Mouse (Mus musculus): ENCODE measurements at regions not wholly inside any gene's neighbourhood (a gene's known extent, or its start where the extent isn't known, plus 50 kb on each side); places are given as distances from the start of the nearest gene placed in this dataset.
A peak's percentile ranks its signal among the peaks of the same experiment; 100 is the strongest.

DNA sequence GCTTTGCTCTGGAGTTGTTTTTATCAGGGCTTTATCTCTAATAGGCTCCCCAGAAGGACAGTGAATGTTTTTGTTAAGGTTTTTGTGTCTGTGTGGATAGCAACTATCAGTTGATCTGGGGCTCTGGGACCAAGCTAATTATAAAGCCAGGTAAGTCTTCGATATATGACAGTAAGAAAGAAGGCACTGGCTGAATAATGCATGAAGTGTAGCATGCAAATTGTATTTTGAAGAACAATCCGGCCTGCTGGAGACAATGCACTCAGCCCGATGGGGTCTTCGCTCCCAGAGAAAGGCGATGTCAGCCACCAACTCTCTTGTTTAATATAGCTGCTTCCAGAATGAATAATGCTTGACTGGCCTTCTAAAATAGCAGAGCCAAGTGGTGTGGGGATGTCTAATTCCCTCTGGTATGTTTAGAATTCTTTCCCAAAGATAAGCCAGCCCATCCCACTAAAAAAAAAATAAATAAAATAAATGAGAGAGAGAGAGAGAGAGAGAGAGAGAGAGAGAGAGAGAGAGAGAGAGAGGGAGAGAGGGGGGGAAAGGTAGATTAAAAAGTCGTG is 68.6 kb downstream of the Dad1 start:
- DNase-seq (ENCODE audit: low read depth): no peak

DNA sequence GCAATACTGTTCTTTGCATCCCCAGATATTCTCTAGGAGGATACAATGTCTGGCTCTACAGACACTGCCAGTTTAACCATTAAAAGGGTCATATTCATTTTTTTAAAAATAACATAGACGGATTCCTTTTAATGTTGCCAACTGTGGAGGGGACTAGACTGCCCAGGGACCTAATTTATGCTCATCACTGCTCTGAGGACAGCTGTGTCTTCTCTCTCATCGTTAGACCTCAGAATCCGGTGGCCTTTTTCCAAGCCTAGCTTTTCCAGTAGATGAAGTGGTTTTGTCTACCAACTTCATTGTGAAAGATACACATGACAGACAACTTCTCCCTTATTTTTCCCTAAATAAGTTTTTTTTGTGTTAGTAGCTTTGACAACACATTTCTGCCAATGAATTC is 70.0 kb downstream of the Dad1 start:
- no peak for DNase-seq (ENCODE audit: low read depth)

DNA sequence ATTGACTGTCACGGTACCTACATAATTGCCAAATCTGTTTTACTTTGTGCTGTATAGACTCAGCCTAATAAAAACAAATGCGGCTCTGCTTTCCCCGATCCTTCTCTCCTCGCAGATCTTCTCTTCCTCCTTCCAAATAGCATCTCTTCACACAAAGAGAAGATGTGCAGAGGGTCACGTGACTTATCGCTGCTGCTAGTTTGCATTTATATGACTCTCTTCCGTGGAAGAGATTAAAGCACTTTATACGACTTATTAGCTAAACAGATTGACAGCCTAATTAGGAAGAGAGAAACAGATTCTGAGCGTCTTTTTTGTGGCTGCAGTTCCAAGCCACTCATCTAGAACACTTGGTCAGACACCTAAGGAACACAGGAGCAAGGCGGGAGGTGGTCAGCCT is 71.1 kb downstream of the Dad1 start:
- DNase-seq (ENCODE audit: low read depth): peak; percentile 57

DNA sequence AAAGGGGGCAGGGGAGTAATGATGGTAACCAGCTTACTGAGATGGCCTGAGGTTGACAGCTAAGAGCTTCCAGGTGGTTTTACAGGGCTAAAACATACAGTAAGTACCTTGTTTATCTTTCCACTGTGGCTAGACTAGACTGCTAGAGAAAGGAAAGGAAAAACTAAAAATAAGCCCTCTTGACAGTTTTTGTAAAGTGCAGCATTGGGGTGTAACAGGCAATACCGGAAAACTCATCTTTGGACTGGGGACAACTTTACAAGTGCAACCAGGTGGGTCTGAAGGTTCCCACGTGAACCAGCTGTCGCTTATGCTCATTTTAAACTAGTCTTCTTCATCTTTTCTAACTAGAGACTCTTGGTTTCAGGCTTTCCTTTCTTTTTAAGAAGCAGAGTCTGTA is 72.6 kb downstream of the Dad1 start:
- peak; percentile 63 for DNase-seq (ENCODE audit: low read depth)

DNA sequence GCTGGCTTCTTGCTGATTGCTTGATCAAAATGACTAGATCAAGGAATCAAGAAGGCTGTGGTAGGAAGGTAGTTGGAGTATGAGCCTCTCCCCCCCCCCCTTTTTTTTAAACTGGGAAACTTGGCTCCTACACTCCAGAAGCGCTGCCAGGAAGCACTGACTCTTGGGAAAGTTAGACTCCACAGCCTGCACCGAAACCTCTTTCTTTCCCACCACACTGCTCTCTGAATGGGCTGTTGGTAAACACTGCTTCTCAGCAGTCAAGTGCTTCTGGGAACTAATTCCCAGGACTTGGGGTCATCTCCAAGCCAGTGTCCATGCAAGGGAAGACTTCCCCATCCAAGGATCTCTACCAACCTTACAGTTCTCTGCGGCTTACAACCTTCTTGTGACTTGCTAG is 73.2 kb downstream of the Dad1 start:
- DNase-seq (ENCODE audit: low read depth): no peak

DNA sequence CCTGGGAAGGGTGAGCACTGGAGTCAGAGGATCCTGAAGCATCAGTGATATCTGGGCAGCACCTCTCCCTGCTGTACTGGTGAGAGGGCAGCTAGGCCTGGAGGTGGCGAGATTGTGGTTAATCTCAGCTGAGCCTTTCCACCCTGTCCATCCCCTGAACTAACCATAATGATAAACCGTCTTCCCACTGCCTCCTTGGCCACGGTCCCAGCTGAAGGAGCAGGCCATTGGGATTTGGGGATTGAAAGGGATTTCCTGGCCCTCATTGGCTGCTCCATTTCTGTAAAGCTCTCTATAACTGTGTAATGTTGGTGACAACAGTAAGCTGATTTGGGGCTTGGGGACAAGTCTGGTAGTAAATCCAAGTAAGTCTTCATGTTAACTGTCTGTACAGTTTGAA is 73.6 kb downstream of the Dad1 start:
- DNase-seq (ENCODE audit: low read depth): no peak

DNA sequence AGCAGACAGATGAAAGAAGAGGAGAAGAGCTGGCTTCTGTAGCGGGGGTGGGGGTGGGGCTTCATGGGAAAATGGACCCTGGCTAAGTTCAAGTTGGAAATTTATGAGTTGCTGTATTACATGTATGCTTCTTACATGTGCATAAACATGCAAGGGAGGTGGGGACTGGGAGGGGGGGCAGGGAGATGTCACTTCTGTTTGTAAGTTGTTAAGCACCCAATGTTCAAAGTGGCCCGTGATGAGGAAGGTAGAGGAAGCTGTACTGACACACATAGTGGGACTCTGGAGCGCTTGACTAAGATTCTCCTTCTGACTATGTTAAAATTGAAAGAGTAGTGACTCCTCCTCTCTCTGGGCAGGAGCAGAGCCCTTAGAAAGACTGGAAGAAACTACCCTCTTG is 75.0 kb downstream of the Dad1 start:
- DNase-seq (ENCODE audit: low read depth): peak; percentile 65

DNA sequence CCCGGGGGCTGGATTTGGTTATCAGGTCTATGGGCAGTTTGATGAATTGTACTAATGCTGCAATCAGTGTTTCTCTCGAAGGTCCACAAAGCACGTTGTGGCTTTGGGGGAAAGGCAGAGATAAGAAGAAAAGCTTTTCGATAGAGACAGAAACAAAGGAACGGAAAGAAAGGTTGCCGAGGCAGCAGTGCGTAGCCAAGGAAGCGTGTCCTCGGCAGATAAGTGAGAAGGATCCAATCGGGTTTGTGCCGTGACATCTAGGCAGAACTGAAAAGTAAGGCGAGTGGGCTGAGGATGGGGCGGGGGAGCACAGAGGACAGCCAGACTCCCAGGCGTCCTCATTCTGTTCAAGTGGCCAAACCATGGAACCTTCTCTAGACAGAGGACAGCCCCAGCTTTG is 77.4 kb downstream of the Dad1 start:
- peak; percentile 59 for DNase-seq (ENCODE audit: low read depth)

DNA sequence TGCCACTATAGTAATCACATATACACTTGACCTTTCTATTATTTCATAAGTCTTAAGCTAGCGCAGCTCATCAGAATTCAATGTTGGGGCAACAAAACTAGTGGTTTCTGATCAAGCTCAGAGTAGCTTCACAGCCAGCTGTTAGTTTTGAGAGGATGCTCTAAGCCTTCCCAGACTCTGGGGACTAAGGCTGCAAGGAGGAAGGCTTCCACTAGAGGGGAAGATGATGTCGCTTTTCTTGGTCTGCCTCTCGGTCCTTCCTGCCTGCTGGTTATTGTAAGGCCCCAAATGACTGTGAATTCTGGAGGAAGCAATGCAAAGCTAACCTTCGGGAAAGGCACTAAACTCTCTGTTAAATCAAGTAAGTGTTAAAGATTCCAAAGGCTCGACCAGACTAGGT is 78.4 kb downstream of the Dad1 start:
- peak; percentile 60 for DNase-seq (ENCODE audit: low read depth)

DNA sequence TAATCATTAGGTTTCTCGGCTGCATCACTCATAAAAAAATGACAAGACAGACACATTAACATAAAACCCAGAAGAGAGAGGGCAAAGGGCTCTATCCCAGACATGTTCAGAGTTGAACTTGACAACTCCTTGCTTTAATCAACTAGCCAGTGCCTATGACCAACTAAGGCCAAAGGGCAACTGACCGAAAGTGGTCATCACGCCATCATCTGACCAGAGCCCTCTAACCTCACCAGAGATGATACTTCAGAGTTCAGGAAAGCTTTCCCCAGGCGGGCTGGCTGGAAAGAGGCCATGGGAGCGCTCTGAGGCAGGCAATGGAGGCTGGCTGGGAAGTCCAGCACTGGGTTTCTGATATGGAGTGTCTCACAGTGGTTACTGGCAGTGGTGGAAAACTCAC is 80.6 kb downstream of the Dad1 start:
- peak; percentile 30 for DNase-seq (ENCODE audit: low read depth)

DNA sequence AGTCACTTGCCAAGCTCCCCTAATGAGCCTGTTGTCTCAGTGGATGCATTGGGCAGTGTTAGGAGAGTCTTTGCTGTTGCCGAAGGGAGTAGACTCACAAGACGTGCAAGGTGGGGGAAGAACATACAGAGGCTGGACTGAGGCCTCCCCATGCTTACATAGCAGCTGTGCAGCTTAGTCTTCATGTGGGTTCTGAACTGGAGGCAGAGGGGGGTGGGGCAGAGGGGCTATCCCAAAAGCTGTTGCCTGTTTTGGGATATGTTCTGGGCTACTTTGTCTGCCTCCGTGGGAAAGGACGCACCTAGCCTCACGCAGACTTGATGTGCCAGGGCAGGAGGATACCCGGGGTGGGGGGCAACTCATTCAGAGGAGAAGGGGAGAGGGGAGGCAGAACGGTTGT is 84.7 kb downstream of the Dad1 start:
- peak; percentile 32 for DNase-seq (ENCODE audit: low read depth)

DNA sequence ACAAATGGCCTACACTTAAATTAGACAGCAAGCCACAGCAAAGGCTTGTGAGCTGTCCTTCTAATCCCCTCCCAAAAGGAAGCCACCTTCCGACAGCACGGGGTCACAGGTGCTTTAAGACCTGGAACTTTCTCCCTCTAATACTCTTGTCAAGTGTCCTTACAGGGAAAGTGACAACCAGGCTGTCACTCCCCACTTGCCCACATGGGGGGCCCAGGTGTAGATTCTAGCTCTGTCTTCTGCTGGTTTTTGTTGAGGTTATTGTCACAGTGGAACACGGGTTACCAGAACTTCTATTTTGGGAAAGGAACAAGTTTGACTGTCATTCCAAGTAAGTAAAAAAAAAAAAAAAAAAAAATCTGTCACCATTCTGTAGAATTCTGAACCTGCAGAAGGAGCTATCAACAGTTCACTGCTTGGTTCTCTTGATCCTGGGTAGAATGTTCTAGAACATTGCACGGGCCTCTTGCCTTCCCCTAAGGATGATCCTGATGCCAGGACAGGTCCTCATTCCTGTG is 85.4 kb downstream of the Dad1 start:
- DNase-seq (ENCODE audit: low read depth): peak; percentile 43

DNA sequence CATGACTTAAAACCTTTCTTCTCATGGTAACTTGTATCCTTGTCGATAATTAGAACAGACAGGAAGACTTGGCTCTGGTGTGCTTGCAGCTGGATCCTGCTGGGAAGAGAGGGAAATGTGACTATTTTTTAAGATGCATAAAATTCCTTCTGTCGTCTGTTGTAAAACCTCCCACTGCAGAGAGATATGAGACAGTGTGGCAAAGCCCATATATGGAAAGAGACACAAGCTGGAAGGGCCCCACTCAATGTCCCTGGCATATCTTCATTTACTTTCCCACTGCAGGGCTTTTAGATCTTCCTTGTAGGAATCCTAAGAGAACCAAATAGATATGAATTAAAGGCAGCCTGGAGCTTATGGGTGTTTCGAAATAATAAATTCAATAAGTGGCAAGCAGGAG is 87.8 kb downstream of the Dad1 start:
- peak; percentile 10 for DNase-seq (ENCODE audit: low read depth)

DNA sequence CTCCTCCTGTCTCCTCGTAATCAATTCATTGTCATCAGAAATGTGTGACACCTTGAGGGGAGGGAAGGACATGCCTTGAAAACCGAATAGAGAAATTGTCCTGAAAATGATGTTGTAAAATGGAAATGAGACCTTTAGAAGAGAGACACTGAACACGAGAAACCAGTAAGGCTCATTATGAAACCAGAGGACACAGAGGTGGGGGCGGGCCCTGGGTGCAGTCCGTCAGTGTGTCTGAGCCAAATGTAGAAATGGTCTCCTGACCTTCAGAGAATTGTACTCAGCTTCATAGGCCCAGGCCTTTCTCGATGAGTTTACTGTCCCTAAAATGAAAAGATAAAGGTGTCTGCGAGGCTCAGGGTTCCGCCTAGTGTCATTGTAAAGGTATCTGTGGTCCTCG is 89.0 kb downstream of the Dad1 start:
- peak; percentile 19 for DNase-seq (ENCODE audit: low read depth)

DNA sequence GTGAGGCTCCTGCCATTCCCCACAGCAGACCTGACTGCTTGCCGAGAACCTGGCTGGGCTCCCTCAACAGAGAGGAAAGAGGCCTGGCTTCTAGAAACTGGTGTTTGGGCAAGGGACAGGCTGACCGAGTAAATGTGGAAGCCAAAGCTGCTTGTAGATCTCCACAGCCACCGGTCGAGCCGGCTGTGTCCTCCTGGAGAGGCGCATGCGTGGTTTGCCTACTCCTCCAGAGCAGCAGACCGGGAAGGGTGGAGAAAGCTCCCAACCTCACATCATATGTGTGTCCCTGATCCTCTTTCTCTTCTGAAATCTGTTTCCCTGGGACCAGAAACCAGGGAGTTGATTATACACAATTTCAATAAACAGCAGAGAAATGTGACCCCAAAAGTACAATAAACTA is 92.0 kb downstream of the Dad1 start:
- no peak for DNase-seq (ENCODE audit: low read depth)

DNA sequence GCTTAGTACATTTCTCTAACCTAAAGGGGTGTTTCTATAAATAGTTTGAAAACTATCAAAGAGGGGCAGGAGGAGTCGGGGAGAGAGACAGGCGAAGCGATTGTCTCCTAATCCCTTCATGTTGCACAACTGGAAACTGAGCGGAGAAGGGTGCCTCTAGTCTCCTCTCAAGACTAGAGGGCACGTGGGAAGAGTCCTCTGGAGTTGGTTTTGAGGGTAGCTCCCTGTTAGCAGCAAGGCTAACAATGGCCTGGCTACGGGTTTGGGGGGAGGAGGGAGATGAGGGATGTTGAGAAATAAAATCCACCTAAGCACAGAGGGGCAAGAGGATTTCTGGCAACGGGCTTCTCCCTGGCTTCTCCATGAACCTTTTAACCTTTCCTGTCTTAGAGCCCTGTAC is 92.7 kb downstream of the Dad1 start:
- DNase-seq (ENCODE audit: low read depth): no peak

DNA sequence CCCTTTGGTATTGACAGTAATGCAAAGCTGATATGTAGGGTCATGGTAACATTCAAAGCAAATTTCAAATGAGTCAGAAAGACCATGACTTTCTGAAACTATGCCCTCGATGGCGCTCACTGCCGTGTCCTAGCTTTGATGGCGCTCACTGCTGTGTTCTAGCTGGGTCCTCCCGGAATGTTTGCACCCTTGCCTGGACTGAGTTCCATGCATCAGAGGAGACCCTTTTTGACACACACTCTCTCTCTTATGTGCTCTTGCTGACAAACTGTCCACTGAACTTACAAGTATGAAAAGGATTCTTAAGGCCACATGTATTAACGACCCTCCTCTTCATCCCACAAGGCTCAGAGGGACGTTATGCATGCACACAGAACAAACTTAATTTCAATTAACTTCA is 94.1 kb downstream of the Dad1 start:
- no peak for DNase-seq (ENCODE audit: low read depth)

DNA sequence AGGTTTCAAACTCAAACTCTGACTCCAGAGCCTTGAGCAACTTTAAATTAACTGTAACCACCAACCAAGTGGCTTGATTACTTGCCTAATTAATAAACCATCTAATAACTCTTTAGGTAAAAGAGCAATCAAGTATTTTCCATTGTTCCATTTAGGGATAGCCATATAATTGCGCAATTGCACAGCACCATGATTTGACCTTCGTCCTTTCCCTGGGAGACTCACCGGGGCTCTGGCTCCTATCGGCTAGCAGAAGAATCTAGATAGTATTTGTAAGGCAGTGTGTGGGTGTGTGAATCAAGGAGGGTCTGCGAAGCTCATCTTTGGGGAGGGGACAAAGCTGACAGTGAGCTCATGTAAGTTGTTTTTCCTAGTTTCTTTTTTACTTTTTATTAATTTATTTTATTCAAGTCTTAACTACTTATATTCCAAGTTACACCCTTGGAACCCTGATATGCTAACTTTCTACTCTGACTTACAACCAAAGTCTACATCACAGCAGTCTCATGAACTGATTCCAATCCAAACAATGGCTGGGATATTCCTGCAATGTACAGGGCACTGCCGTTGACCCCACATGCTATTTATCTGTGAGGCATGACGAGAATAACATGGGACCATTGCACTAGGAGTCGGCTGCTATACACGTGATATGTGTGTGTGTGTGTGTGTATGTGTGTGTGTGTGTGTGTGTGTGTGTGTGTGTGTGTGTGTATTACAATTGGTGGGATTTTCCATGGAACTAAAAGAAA is 95.5 kb downstream of the Dad1 start:
- DNase-seq (ENCODE audit: low read depth): peak; percentile 23

DNA sequence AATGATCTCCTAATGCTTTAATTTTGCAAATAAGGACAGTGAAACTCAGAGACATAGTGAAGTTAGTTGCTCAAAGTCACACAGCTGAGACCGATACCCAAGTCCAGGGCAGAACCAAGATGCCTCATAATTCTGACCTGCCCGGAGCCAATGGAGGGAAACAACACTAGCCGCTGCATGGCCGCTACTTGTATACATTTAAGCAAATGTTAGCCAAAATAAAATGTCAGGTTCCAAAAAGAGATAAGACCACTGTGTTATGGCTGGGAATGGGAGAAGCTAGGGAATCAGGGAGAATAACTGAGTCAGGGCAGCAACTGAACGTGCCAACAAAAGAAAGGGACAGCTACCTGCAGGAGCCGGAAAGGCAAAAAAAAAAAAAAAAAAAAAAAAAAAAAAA is 97.4 kb downstream of the Dad1 start:
- no peak for DNase-seq (ENCODE audit: low read depth)

DNA sequence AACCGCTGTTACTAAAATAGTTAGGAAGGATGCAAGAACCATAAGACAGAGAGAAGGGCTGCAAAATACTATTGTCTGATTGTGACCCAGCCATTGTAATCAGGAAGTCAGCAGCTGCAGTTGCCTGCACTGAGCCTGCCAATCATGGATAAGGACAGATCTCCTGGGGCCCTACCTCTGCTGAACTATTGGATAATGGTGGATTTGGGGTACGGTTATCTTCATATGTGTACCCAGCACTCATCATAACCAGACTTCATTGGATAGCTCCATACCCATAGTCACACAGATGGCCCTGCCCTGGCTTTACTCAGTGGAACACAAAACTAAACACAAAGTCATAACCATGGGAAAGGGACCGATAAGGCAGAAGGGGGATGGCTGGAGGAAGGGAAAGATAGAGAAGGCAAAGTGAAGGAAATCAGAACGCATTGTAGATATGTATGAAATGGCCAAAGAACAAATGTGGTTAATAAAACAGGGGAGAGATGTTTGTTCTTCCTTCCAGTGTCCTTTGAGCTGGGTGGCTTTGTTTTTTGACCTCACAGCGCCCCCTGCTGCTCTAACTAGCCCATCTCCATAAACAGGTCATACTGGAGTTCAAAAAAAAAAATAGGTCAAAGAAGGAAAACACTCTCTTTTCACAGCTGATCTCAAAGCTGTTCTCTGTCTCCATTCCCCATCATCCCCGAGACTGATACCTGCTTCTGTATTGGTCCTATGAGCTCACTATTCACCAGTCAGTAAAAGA is 101.2 kb downstream of the Dad1 start:
- DNase-seq (ENCODE audit: low read depth): peak; percentile 73

DNA sequence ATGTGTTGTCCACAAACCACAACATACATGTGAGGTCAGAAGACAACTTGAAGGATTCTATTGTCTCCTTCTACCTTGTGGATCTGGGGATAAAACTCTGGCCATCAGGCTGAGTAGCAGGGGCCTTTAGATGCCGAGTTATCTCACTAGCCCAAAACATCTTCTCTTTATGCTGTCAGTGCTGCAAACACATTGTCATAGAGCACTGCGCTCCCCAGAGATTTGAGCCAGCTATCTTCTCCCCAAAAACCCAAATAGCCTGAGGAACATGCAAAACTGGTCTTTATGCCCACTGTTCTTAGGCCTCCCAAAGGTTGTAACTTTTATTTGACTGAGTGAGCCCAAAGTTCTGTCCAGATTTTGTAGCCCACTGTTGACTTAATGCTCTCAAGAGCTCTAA is 102.0 kb downstream of the Dad1 start:
- DNase-seq (ENCODE audit: low read depth): no peak

DNA sequence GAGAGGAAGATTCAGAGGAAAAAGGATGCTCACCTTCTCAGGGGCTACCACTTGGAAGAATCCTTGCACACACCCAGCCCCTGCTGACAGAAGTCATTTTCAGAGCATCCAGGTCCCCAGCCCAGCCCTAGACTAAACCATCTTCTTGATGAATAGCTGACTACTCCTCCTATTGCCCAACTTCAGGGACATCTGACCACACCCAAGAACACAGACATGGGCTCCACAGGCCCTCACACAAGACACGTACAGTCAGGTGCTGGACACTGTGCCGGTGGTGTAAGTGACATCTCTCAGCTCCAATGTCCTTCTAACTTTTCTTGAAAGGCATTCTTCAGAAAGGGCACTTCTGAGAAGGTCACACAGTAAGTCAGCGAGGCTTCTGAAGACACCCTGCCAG is 102.6 kb downstream of the Dad1 start:
- no peak for DNase-seq (ENCODE audit: low read depth)

DNA sequence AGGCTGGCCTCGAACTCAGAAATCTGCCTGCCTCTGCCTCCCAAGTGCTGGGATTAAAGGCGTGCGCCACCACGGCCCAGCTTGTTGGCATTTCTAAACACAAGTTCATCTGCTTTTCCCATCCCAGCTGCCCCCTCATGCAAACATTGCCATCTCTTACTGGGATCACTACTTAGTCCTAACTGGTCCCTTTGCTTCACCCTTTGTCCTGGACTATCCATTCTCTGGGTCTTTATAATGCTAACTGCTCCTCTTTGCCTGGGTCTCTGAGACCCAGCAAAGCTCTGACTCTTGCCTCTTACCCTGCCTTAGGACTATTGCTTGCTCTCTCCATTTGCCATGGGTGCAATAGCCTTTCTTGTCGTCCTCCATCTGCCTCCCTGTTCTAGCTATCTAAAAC is 103.7 kb downstream of the Dad1 start:
- DNase-seq (ENCODE audit: low read depth): no peak

Data from naive thymus-derived CD4-positive, alpha-beta T cell, adult 2 months (primary cell).